Mouse (Mus musculus): ENCODE measurements around the gene Rnf180. TPM values are rescaled to one million over a fixed set of nuclear protein-coding genes. Genes with fewer than 3 reads are reported as not detected.

The Rnf180 gene
- polyA plus RNA-seq, 1 experiment, result 17.3 TPM

GRCm38 (mm10) chr13:105299162-105300008, 4.8 kb upstream of the Rnf180 start:
- H3K4me1 ChIP-seq (ENCODE audit: control insufficient read depth, insufficient read depth, low read length), result no peaks in the 10 kb centered on the region; the same call in 1 of the 2 replicates
- no peak overlapping the region; the same call in 1 of the 2 replicates for H3K27ac ChIP-seq (ENCODE audit: insufficient read depth, low read length)
- no peak overlapping the region for H3K4me3 ChIP-seq (ENCODE audit: insufficient read depth, low read length)
- TF ChIP-seq POLR2A (IDR thresholded peaks at IDR 0.05; ENCODE audit: extremely low read depth, insufficient read depth, low read length) (no peak), CTCF (IDR thresholded peaks at IDR 0.05; ENCODE audit: extremely low read depth, insufficient read depth, low read length) (no peak)

DNA sequence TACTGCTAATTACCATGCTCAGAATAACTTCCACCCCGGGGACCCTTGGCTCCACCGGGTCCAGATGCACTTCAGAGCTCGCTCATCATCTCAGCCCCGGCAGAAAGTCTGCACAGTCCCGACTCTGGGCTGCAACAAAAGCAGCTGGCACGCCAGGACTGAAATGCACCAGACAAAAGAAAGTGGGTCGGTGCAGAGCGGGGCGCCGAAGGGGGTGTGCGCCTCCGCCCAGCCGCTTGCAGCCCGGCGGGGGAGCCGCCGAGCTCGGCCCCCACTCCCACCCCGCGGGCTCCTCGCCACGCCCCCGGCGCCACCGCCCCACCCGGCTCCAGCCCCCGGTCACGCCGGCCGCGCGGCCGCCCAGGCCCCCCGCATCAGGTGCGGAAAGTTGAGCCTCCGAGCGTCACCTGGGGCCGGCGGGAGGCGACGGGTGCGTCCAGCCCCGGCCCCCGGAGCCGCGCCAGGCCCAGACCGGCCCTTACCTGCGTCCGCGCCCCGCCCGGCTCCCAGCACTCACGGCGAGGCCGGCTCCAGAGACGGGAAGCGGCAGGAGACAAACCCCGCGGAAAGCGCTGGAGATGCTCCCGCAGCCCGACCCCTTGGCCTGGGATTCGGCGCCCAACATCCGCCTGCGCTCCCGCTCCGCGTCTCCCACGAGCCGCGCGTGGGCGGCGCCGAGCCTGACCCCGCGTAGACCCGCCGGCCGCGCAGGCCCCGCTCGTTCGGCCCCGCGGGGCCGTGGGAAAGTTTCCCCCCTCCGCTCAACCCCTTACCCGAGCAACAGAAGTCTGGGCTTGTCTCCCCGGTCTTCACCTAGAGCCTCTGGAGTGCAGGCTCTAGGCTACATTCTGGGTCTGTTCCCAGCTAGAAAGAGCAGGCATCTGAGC, 591 bp downstream of the Rnf180 start:
- no peak for TF ChIP-seq CTCF (IDR thresholded peaks at IDR 0.05; ENCODE audit: extremely low read depth, insufficient read depth, low read length)
- no peak for TF ChIP-seq POLR2A (IDR thresholded peaks at IDR 0.05; ENCODE audit: extremely low read depth, insufficient read depth, low read length)
- H3K27ac ChIP-seq (ENCODE audit: insufficient read depth, low read length), result peak overlapping the region; percentile 38; the same call in 1 of the 2 replicates
- peak overlapping the region; percentile 94 for H3K4me3 ChIP-seq (ENCODE audit: insufficient read depth, low read length)
- H3K4me1 ChIP-seq (ENCODE audit: control insufficient read depth, insufficient read depth, low read length), result no peaks in the 10 kb centered on the region; the same call in 1 of the 2 replicates

DNA sequence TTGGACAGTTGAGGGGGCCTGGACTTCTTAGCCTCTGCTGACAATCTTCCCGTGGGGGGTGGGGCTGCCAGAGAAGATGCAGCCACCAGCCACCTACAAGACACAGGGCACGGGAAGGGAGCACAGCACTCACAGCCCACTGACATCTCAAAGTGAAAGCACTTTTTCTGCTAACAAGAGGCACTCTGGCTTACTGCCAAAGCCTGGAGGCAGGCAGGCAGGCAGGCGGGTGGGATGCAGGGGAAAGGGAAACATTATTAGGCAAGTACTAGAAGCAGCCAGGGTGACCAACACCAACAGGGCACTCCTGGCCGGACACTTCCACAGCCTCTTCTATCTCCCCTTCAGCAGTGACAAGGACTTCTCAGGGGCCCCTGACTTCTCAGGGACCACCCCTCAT, 2.8 kb downstream of the Rnf180 start:
- H3K4me1 ChIP-seq (ENCODE audit: control insufficient read depth, insufficient read depth, low read length), result no peaks in the 10 kb centered on the region; the same call in 1 of the 2 replicates
- TF ChIP-seq CTCF (IDR thresholded peaks at IDR 0.05; ENCODE audit: extremely low read depth, insufficient read depth, low read length), result no peak
- no peak for TF ChIP-seq POLR2A (IDR thresholded peaks at IDR 0.05; ENCODE audit: extremely low read depth, insufficient read depth, low read length)
- H3K27ac ChIP-seq (ENCODE audit: insufficient read depth, low read length), result no peak overlapping the region
- no peak overlapping the region; the same call in 1 of the 2 replicates for H3K4me3 ChIP-seq (ENCODE audit: insufficient read depth, low read length)

DNA sequence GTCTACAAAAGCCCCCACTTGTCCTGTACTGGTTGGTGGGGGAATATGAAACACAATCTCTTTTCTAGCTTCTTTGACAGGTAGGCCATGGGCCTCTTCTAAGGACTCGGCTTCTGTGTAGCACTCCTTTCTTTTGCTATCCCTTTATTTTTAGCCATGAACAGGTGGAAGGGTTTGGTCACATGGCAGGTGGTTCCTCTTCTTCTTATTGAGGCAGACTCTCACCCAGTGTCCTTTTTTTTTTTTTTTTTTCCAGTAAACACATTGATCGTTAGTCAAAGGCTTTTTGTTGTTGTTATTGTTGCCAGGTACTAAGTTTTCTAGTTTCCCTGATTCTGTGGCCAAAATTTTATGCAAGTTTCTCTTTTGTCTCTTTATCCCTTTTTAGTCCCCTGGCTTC, 4.0 kb downstream of the Rnf180 start:
- H3K4me3 ChIP-seq (ENCODE audit: insufficient read depth, low read length), result no peak overlapping the region
- no peaks in the 10 kb centered on the region; the same call in 1 of the 2 replicates for H3K4me1 ChIP-seq (ENCODE audit: control insufficient read depth, insufficient read depth, low read length)
- TF ChIP-seq CTCF (IDR thresholded peaks at IDR 0.05; ENCODE audit: extremely low read depth, insufficient read depth, low read length) (no peak), POLR2A (IDR thresholded peaks at IDR 0.05; ENCODE audit: extremely low read depth, insufficient read depth, low read length) (no peak)
- no peak overlapping the region for H3K27ac ChIP-seq (ENCODE audit: insufficient read depth, low read length)

DNA sequence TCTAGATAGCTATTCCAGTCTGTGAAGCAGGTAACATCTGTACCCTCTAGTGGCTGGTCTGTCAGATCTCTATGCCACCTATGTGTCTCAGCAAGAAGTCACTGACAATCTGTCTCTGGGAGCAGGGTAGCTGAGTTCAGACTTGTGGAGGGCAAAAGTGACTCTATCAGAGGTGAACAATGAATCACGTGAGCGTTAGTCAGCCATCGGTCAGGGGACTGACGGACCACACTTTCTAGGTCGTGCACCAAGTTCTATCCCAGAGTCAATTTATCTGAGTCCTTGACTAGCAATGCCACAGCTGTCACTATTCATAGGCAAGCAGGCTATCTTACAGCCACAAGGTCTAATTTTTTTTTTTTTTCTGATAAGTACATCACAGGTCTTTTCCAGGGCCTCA, 4.6 kb downstream of the Rnf180 start:
- H3K27ac ChIP-seq (ENCODE audit: insufficient read depth, low read length), result no peak overlapping the region
- no peak for TF ChIP-seq CTCF (IDR thresholded peaks at IDR 0.05; ENCODE audit: extremely low read depth, insufficient read depth, low read length)
- TF ChIP-seq POLR2A (IDR thresholded peaks at IDR 0.05; ENCODE audit: extremely low read depth, insufficient read depth, low read length), result no peak
- no peak overlapping the region for H3K4me3 ChIP-seq (ENCODE audit: insufficient read depth, low read length)
- no peaks in the 10 kb centered on the region; the same call in 1 of the 2 replicates for H3K4me1 ChIP-seq (ENCODE audit: control insufficient read depth, insufficient read depth, low read length)

DNA sequence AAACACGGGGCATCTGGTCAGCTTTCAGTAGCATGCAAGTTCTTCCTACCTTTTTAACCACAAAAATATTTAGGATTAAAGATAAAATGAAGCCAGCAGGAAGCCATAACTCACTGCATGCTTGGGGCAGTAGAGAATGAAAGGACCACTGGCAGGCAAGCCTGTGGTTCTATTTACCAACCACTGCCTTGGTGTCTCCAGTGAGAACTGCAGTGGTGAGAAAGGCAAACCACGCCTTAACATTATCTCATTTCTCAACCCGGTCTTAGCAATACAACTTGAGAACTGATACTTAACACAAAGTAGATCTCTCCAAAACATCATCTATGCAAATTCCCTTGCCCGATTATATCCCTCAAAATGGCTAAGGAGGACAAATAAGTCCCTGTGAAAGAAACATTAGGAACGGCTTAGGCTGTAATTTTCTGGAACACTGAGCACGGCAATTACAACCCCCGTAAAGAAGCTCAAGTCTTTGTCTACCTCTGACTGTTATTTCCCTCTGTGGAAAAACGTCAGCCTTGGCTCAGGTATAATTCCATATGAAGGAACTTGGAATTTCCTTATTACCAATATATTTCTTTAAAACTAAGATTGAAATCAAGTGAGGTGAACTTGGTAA, 15.1 kb downstream of the Rnf180 start:
- no peak overlapping the region for H3K27ac ChIP-seq (ENCODE audit: insufficient read depth, low read length)
- H3K4me1 ChIP-seq (ENCODE audit: control insufficient read depth, insufficient read depth, low read length), result no peaks in the 10 kb centered on the region
- H3K4me3 ChIP-seq (ENCODE audit: insufficient read depth, low read length), result no peak overlapping the region
- no peak for TF ChIP-seq CTCF (IDR thresholded peaks at IDR 0.05; ENCODE audit: extremely low read depth, insufficient read depth, low read length)
- no peak for TF ChIP-seq POLR2A (IDR thresholded peaks at IDR 0.05; ENCODE audit: extremely low read depth, insufficient read depth, low read length)

DNA sequence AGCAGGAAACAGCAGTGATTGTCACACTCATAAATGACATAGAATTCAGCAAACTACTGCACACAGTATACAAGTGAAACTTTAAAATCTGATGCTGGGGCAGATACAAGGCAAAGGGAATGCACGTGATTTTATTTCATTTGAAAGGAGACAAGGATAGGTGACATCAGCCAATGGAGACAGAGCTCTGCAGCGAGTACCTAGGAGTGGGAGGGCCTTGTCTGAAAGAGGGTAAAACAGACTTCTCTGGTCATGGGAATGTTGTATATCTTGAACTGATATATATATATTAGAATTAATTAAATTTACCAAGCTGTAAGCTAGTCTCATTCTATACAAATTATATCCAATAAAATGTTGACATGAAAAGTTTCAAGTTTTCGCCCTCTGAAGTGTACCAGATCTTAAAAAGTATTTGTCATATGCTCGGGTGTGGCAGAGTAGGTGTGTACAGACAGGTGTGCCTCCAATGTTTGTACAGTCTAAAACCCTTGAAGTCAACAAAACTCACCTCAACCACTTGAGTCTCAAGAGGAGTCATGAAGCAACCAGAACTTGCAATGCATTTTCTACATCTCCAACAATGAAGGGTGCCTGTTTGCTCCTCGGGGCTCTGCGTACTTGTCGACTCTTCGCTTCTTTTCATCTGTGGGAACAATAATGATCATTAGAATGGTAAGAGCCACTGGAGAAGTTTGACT, 24.1 kb downstream of the Rnf180 start:
- no peaks in the 10 kb centered on the region for H3K4me1 ChIP-seq (ENCODE audit: control insufficient read depth, insufficient read depth, low read length)
- no peak overlapping the region for H3K4me3 ChIP-seq (ENCODE audit: insufficient read depth, low read length)
- H3K27ac ChIP-seq (ENCODE audit: insufficient read depth, low read length), result no peak overlapping the region
- TF ChIP-seq POLR2A (IDR thresholded peaks at IDR 0.05; ENCODE audit: extremely low read depth, insufficient read depth, low read length), result no peak
- no peak for TF ChIP-seq CTCF (IDR thresholded peaks at IDR 0.05; ENCODE audit: extremely low read depth, insufficient read depth, low read length)

DNA sequence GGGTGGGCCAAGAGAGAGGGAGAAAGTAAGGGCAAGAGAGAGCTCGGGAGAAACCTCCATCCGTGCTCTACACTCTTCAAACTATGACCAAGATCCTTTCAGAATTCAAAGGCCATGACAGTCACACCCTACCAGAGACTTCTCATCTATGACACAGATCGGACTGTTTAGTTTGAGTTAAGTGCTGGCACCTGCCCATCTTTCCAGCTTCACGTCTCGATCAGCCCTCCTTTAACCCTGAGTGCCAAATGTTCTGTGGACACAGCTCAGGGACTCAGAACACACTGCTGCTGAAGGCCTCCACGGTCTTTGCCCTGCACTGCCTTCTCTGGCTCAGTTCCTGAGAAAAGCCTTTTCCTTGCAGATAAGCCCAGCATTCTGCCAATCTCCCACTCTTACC, 27.2 kb downstream of the Rnf180 start:
- Histone ChIP-seq H3K4me3 (ENCODE audit: insufficient read depth, low read length) (no peak overlapping the region), H3K4me1 (ENCODE audit: control insufficient read depth, insufficient read depth, low read length) (no peaks in the 10 kb centered on the region), H3K27ac (ENCODE audit: insufficient read depth, low read length) (no peak overlapping the region)
- TF ChIP-seq CTCF (IDR thresholded peaks at IDR 0.05; ENCODE audit: extremely low read depth, insufficient read depth, low read length), result no peak
- no peak for TF ChIP-seq POLR2A (IDR thresholded peaks at IDR 0.05; ENCODE audit: extremely low read depth, insufficient read depth, low read length)

Data from cortical plate, adult 2 months (tissue).